Mouse (Mus musculus) midbrain, embryonic 15.5 days (tissue): ENCODE results near the gene Riox2. TPM values are rescaled to one million over a fixed set of nuclear protein-coding genes. Genes with fewer than 3 reads are reported as not detected.

Experiments used
- ATAC-seq: fragments of 200-750 bp; cut with Nextera tagmentation; replicated peaks from 2 replicates; pipeline ENCODE4 v1.8.0; 2017; ENCODE audit warnings: moderate TSS enrichment
- H3K27ac ChIP-seq: fragments of 300-500 bp; sonication (generic); 2 replicates; pipeline ENCODE4 v1.5.1; 2015; ENCODE audit warnings: mild to moderate bottlenecking, inconsistent platforms
- H3K27me3 ChIP-seq: fragments of 300-500 bp; sonication (generic); replicated peaks from 2 replicates; pipeline ENCODE4 v1.6.1; 2015; ENCODE audit warnings: inconsistent platforms
- H3K36me3 ChIP-seq: fragments of 300-500 bp; sonication (generic); replicated peaks from 2 replicates; pipeline ENCODE4 v1.6.1; 2015; ENCODE audit warnings: inconsistent platforms
- H3K4me1 ChIP-seq: fragments of 300-500 bp; sonication (generic); 2 replicates; pipeline ENCODE4 v1.6.1; 2015; ENCODE audit warnings: inconsistent platforms
- H3K4me2 ChIP-seq: fragments of 300-500 bp; sonication (generic); 2 replicates; pipeline ENCODE4 v1.6.1; 2015; ENCODE audit warnings: inconsistent platforms, mild to moderate bottlenecking, moderate library complexity
- H3K4me3 ChIP-seq: fragments of 300-500 bp; sonication (generic); 2 replicates; pipeline ENCODE4 v1.5.1; 2015; ENCODE audit warnings: mild to moderate bottlenecking, inconsistent platforms
- H3K9ac ChIP-seq: fragments of 300-500 bp; sonication (generic); 2 replicates; pipeline ENCODE4 v1.6.1; 2015; ENCODE audit warnings: mild to moderate bottlenecking, inconsistent platforms
- H3K9me3 ChIP-seq: fragments of 300-500 bp; sonication (generic); 2 replicates; pipeline ENCODE4 v1.6.1; 2016; ENCODE audit warnings: inconsistent platforms
- whole genome bisulfite sequencing: fragments of 180-500 bp; shearing (Covaris S2); methylation state at CpG from one replicate; pipeline ENCODE4 v1.1.7; 2015; ENCODE audit warnings: mixed read lengths; 5-methylcytosine and 5-hydroxymethylcytosine counted together
- polyA plus RNA-seq: library from polyadenylated mRNA; unstranded; fragments of >200 nt; fragmentation: Nextera tagmentation; extraction: Ambion mirVana; gene quantifications from 2 replicates; pipeline ENCODE4 v1.2.1, GENCODE M21; 2015

Riox2 gene
- polyA plus RNA-seq, 1 experiment from 2014 or later, result 14.0 TPM

DNA sequence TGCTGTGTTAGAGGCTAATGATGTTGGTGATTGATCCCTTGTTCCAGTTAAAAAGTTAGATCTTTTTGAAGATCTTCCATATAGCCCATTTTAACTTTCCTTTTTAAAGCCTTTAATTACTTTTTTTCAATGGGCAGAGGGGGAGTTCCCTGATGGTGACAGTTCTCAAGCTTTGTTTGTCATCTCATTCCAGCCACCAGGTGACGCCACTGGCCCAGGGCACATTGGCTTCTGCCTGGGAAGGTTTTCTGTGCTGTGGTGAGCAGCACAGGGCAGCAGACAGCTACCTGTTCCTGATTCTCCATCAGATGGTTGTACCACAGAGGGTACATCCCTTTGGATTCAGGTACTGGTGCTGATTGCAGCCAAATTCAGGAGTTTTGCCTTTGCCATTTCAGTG, 3.2 kb downstream of the Riox2 start:
- Histone ChIP-seq H3K9ac (no peak overlapping the region), H3K27ac (no peak overlapping the region), H3K9me3 (no peaks in the 10 kb centered on the region), H3K4me1 (peaks cover 7% of the 10 kb centered on the region; the same call in 1 of the 2 replicates), H3K4me2 (no peak overlapping the region), H3K27me3 (no peaks in the 10 kb centered on the region), H3K36me3 (no peaks in the 10 kb centered on the region), H3K4me3 (no peak overlapping the region)
- 19% methylated on average over 1 of the region's 1 CpGs for WGBS
- no peak for ATAC-seq

DNA sequence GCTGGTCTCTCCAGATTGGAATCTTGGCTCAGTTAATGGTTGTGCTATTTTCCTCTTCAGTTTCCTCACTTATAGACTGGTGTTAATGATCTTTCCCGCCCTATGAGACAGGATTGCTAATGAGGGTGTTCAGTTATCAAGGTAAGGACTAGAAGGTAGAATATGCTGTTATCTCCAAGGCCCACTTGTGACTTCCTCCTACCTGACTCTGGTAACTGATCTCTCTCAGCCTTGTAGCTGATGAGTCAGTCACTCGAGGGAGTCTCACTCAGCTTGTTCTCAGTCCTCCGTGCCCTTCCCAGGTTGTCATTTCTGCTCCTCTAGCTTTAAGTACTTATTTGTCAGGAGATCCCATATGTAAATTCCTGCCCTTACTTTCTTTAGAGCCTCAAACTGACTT, 6.4 kb downstream of the Riox2 start:
- Histone ChIP-seq H3K4me1 (no peaks in the 10 kb centered on the region), H3K27me3 (no peaks in the 10 kb centered on the region), H3K4me3 (no peak overlapping the region), H3K9ac (no peak overlapping the region), H3K4me2 (no peak overlapping the region), H3K36me3 (no peaks in the 10 kb centered on the region), H3K9me3 (no peaks in the 10 kb centered on the region), H3K27ac (no peak overlapping the region)
- WGBS, result 86% methylated on average over 3 of the region's 3 CpGs
- ATAC-seq, result no peak

GRCm38 (mm10) chr16:59487239-59487638, 15.7 kb downstream of the Riox2 start:
- no peak for ATAC-seq

DNA sequence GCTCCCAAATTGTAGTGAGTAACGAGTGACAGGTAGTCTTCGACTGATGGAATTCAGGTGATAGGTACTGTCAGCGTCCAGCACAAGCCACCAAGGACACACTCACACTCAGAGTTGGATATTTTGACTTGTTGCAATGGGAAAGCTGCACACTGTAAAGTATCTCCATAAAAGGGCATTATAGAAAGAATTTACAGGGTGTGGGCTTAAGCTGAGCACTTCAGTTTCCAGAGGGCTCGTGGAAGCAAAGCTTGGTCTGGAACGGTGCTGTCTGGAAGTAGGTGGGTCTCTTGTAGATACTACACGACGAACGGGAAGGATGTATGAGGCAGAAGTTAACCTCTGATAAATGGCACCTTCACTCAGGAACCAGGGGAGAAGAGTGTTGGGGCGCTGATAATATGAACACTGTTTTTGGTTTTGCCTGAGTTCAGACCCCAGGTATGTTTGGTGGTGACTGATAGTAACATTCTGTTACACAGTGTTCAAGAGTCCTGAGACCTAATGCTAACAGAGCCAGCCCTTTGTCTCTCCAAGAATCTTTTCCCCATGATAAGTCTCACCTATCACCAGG, 16.5 kb downstream of the Riox2 start:
- H3K4me1 ChIP-seq, result no peaks in the 10 kb centered on the region
- no peak overlapping the region for H3K4me2 ChIP-seq
- H3K9me3 ChIP-seq, result no peaks in the 10 kb centered on the region
- H3K36me3 ChIP-seq, result no peaks in the 10 kb centered on the region
- no peak for ATAC-seq
- 92% methylated on average over 9 of the region's 9 CpGs for WGBS
- H3K4me3 ChIP-seq, result no peak overlapping the region
- H3K27me3 ChIP-seq, result no peaks in the 10 kb centered on the region
- H3K27ac ChIP-seq, result no peak overlapping the region
- no peak overlapping the region for H3K9ac ChIP-seq

More at GRCm38 (mm10) chr16:59487239-59487638, 15.7 kb downstream of the Riox2 start:
- Histone ChIP-seq H3K9ac (no peak overlapping the region), H3K9me3 (no peaks in the 10 kb centered on the region), H3K4me3 (no peak overlapping the region), H3K36me3 (no peaks in the 10 kb centered on the region), H3K4me1 (no peaks in the 10 kb centered on the region), H3K27me3 (no peaks in the 10 kb centered on the region), H3K4me2 (no peak overlapping the region), H3K27ac (no peak overlapping the region)
- WGBS, result 91% methylated on average over 7 of the region's 7 CpGs

DNA sequence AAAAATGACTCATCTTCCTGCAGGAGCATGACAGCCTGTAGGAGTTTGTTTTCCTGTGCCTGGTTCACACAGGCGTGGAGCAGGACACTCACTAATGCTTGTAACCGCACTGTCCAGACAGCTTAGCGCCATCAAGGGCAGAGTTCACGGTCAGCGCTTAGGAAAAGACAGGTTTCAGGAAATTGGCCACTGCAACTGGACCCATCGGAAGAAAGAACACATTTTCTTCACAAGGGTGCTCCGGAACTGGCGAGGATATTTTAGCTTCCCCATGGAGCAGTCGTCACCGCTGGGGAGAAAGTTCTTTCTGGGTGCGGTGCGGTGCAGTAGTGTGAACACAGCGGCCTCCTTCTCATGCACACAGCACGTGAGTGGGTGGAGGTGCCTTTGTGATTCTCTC, 21.6 kb downstream of the Riox2 start:
- no peak overlapping the region for H3K27ac ChIP-seq
- no peaks in the 10 kb centered on the region for H3K36me3 ChIP-seq
- H3K4me3 ChIP-seq, result no peak overlapping the region
- H3K4me2 ChIP-seq, result no peak overlapping the region
- no peaks in the 10 kb centered on the region for H3K9me3 ChIP-seq
- H3K4me1 ChIP-seq, result no peaks in the 10 kb centered on the region
- no peaks in the 10 kb centered on the region for H3K27me3 ChIP-seq
- no peak overlapping the region for H3K9ac ChIP-seq
- WGBS, result 95% methylated on average over 14 of the region's 14 CpGs
- ATAC-seq, result no peak

DNA sequence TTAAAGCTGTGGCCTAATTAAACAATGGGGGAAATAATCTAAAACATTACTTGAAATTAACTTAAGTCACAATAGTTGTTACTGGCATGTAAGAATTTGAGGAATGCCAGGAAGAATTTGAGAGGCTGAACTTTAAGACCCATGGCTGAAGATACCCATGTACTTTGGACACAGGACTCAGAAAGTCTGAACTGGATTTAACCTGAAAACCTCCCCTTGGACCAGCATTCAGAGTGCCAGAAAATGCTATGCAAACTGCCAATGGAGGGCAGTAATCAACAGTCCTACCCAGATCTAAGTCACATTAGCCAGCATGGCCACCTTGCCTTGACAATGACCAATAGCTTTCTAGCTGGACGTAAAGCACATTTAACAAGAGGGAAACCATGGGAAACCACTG, 26.4 kb downstream of the Riox2 start:
- H3K27me3 ChIP-seq, result no peaks in the 10 kb centered on the region
- 90% methylated on average over 1 of the region's 1 CpGs for WGBS
- H3K27ac ChIP-seq, result no peak overlapping the region
- no peaks in the 10 kb centered on the region for H3K4me1 ChIP-seq
- no peak overlapping the region for H3K4me2 ChIP-seq
- H3K4me3 ChIP-seq, result no peak overlapping the region
- no peak for ATAC-seq
- no peaks in the 10 kb centered on the region for H3K36me3 ChIP-seq
- no peak overlapping the region for H3K9ac ChIP-seq
- no peaks in the 10 kb centered on the region for H3K9me3 ChIP-seq

DNA sequence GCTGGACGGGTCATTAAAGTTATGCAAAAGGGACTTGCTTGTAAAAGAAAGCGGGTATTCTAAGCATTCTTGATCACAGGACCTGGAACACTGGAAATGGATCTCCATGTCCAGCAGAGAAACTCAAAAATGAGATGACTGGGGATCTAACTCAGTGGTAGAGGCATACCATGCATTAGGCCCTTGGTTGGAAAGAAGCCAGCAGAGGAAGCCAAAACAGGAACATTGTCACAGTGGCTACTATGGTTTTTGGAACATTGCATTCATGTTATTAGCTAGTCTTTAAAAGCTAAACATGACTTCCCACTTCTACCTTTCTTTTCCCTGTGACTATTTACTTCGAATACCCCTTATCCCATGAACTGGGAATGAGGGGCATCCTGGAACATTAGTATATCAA, 27.6 kb downstream of the Riox2 start:
- Histone ChIP-seq H3K36me3 (no peaks in the 10 kb centered on the region), H3K9me3 (no peaks in the 10 kb centered on the region), H3K4me3 (no peak overlapping the region), H3K4me2 (no peak overlapping the region), H3K27ac (no peak overlapping the region), H3K9ac (no peak overlapping the region), H3K27me3 (no peaks in the 10 kb centered on the region), H3K4me1 (no peaks in the 10 kb centered on the region)
- ATAC-seq, result no peak
- 88% methylated on average over 3 of the region's 3 CpGs for WGBS

DNA sequence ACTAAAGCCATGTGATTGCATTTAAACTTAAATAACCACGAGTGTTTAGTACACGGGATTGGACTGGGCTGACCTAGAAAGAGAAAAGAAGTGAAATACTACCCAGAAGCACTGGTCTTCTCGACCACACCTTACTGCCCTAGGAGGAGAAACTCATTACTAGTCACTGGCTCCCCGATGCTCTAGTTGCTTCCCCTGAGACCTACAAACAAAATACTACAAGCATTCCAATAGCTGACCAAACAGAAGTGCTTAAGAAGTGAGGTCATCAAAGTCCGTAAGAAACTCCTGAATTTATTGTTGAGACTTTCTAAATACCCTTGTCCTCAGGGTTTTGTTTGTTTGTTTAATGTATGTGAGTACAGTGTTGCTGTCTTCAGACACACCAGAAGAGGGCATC, 38.3 kb downstream of the Riox2 start:
- WGBS, result 90% methylated on average over 5 of the region's 5 CpGs
- Histone ChIP-seq H3K36me3 (no peaks in the 10 kb centered on the region), H3K27ac (no peak overlapping the region), H3K9me3 (no peaks in the 10 kb centered on the region), H3K4me1 (no peaks in the 10 kb centered on the region), H3K27me3 (no peaks in the 10 kb centered on the region), H3K4me2 (no peak overlapping the region), H3K4me3 (no peak overlapping the region), H3K9ac (no peak overlapping the region)
- ATAC-seq, result no peak

DNA sequence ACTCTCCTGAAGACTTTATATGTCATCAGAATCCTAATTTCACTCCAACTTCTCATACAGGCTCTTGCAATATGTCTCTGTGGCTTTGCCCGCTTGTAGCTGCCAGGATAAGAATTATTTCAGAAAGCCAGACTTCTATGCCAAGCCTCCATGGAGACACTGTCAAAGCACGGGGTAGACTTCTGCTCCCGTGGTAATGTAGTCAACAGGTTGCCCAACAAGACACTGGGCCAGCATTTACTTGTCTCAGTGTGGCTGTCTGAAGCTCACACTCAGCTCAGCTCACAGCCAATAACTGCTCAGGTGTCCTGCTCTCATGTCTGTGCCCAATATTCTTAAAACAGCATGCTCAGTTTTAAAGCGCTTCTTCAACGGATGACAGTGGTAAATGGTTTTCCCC, 43.6 kb downstream of the Riox2 start:
- Histone ChIP-seq H3K9me3 (no peaks in the 10 kb centered on the region), H3K36me3 (no peaks in the 10 kb centered on the region), H3K9ac (no peak overlapping the region), H3K4me3 (no peak overlapping the region), H3K4me2 (no peak overlapping the region), H3K4me1 (no peaks in the 10 kb centered on the region), H3K27ac (no peak overlapping the region), H3K27me3 (no peaks in the 10 kb centered on the region)
- no peak for ATAC-seq
- WGBS, result 94% methylated on average over 5 of the region's 5 CpGs

- 94% methylated on average over 10 of the region's 10 CpGs for WGBS
- ATAC-seq, result no peak
- no peaks in the 10 kb centered on the region for H3K4me1 ChIP-seq
- H3K4me2 ChIP-seq, result no peak overlapping the region
- H3K27me3 ChIP-seq, result no peaks in the 10 kb centered on the region
- H3K27ac ChIP-seq, result no peak overlapping the region
- H3K9ac ChIP-seq, result no peak overlapping the region
- H3K9me3 ChIP-seq, result no peaks in the 10 kb centered on the region
- H3K4me3 ChIP-seq, result no peak overlapping the region
- H3K36me3 ChIP-seq, result no peaks in the 10 kb centered on the region
Observed at GRCm38 (mm10) chr16:59516965-59517364, 45.4 kb downstream of the Riox2 start.

DNA sequence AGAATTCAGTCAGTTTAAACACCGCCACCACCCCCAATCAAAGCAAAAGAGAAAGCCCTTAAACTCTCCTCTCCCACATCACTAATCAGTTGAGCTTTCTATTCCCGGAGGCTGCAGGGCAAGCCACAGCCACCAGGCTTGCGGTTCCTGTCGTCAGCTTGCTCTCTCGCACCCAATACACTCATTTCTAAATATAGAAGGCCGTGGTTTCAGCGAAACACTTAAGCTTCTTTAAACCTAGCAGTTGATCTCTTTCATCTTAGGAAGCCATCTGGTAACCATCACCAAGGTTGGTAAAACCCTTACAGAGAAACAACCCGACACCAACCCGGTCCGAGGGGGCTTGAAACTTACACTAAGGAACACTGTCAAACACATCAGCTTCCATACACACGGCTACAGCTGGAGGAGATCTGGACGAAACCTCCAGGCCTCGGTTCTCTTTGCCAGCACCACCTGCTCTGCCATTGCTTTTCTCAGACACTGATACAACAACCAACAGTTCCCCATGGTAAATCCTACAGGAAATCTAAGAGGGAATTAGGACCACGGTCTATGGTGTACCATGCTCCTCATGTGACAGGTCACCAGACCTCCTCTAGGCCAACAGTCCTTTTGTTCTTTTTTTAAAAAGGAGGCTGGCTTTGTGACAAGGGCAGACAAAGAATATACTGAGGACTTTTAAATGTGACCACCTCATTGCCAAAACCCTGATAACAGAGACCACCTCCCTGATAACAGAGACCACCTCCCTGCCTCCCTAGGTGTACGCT, 46.1 kb downstream of the Riox2 start:
- no peak overlapping the region for H3K4me2 ChIP-seq
- WGBS, result 84% methylated on average over 15 of the region's 15 CpGs
- no peak overlapping the region for H3K27ac ChIP-seq
- H3K4me1 ChIP-seq, result no peaks in the 10 kb centered on the region
- H3K27me3 ChIP-seq, result no peaks in the 10 kb centered on the region
- no peak for ATAC-seq
- H3K9me3 ChIP-seq, result no peaks in the 10 kb centered on the region
- no peak overlapping the region for H3K4me3 ChIP-seq
- no peaks in the 10 kb centered on the region for H3K36me3 ChIP-seq
- no peak overlapping the region for H3K9ac ChIP-seq

DNA sequence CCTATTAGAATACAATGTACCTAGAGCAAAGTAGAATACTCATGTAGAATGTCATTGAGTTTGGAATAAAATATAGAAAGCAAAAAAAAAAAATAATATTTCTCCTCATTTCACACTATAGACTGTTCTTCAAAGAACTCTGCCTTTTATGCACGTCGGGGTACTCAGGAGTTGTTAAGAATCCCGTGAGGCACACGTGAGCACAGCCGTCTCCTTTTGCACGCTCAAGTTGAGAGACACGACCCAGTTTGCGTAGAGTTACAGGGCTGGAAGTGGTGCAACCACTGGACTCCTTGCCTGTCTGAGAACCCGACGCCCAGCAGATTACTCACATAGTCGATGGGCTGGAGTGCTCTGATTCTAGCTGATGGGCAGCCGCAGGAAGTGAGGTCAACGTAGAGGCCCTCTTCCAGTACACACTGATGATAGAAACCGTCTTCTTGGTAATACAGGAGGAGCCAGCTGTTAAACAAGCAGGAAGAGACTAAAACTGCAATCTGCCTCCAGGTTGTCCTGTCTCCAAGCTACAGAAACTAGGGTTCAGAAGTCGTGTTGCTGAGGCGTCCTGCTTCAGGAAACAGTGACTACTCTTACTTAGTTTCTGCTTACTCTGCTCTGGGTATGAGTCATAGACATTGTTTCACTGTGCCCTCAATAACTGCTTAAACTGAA, 50.3 kb downstream of the Riox2 start:
- no peak for ATAC-seq
- H3K9ac ChIP-seq, result no peak overlapping the region
- 93% methylated on average over 16 of the region's 16 CpGs for WGBS
- no peak overlapping the region for H3K27ac ChIP-seq
- H3K36me3 ChIP-seq, result no peaks in the 10 kb centered on the region
- no peaks in the 10 kb centered on the region for H3K27me3 ChIP-seq
- no peaks in the 10 kb centered on the region for H3K4me1 ChIP-seq
- no peak overlapping the region for H3K4me3 ChIP-seq
- no peak overlapping the region for H3K4me2 ChIP-seq
- no peaks in the 10 kb centered on the region for H3K9me3 ChIP-seq

- Histone ChIP-seq H3K9me3 (no peaks in the 10 kb centered on the region), H3K27ac (no peak overlapping the region), H3K9ac (no peak overlapping the region), H3K4me1 (no peaks in the 10 kb centered on the region), H3K27me3 (no peaks in the 10 kb centered on the region), H3K4me3 (no peak overlapping the region), H3K36me3 (no peaks in the 10 kb centered on the region), H3K4me2 (no peak overlapping the region)
- ATAC-seq, result no peak
- 84% methylated on average over 6 of the region's 6 CpGs for WGBS
Observed at GRCm38 (mm10) chr16:59526939-59527338, 55.4 kb downstream of the Riox2 start.
